Mouse (Mus musculus) heart, embryonic 10.5 days (tissue): ENCODE data around the gene Katna1. TPM values are rescaled to one million over a fixed set of nuclear protein-coding genes. Genes with fewer than 3 reads are reported as not detected.

Experiments
- DNase-seq: peaks from one replicate; pipeline ENCODE4 v3.0.0-alpha.2; 2017; ENCODE audit warnings: low spot score
- H3K27ac ChIP-seq: fragments of 300-500 bp; sonication (generic); 2 replicates; pipeline ENCODE4 v1.5.1; 2016; ENCODE audit warnings: mild to moderate bottlenecking
- H3K27me3 ChIP-seq: fragments of 300-500 bp; sonication (generic); 2 replicates; pipeline ENCODE4 v1.6.1; 2016; ENCODE audit warnings: mild to moderate bottlenecking; ENCODE audit not compliant: poor library complexity, insufficient read depth, severe bottlenecking
- H3K36me3 ChIP-seq: fragments of 300-500 bp; sonication (generic); 2 replicates; pipeline ENCODE4 v1.6.1; 2016; ENCODE audit warnings: mild to moderate bottlenecking, moderate library complexity
- H3K4me1 ChIP-seq: fragments of 300-500 bp; sonication (generic); 2 replicates; pipeline ENCODE4 v1.6.1; 2016; ENCODE audit warnings: mild to moderate bottlenecking
- H3K4me3 ChIP-seq: fragments of 300-500 bp; sonication (generic); 2 replicates; pipeline ENCODE4 v1.5.1; 2016; ENCODE audit warnings: mild to moderate bottlenecking, moderate library complexity
- H3K9me3 ChIP-seq: fragments of 300-500 bp; sonication (generic); 2 replicates; pipeline ENCODE4 v1.6.1; 2016; ENCODE audit warnings: mild to moderate bottlenecking, moderate library complexity
- WGBS: fragments of 180-500 bp; shearing (Covaris S2); methylation state at CpG from one replicate; pipeline ENCODE4 v1.1.7; 2016; 5-methylcytosine and 5-hydroxymethylcytosine counted together
- polyA plus RNA-seq: library from polyadenylated mRNA; unstranded; fragments of >200 nt; fragmentation: Nextera tagmentation; extraction: Ambion mirVana; gene quantifications from 2 replicates; pipeline ENCODE4 v1.2.1, GENCODE M21; 2016

Katna1 gene
- polyA plus RNA-seq, 1 experiment from 2014 or later: 57.9 TPM

GRCm38 (mm10) chr10:7787319-7787718 is 61.5 kb downstream of the Katna1 start:
- H3K9me3 ChIP-seq: no peaks in the 10 kb centered on the region
- 45% methylated on average over 2 of the region's 2 CpGs for WGBS

GRCm38 (mm10) chr10:7792254-7792750 is 66.5 kb downstream of the Katna1 start:
- WGBS: under 1% methylated on average over 10 of the region's 10 CpGs
- no peak for DNase-seq
- Histone ChIP-seq H3K27me3 (no peaks in the 10 kb centered on the region), H3K27ac (peak overlapping the region; percentile 93), H3K9me3 (no peaks in the 10 kb centered on the region), H3K4me1 (peaks cover 9% of the 10 kb centered on the region), H3K4me3 (peak overlapping the region; percentile 79), H3K36me3 (peaks cover 33% of the 10 kb centered on the region)

More at GRCm38 (mm10) chr10:7787319-7787718, 61.5 kb downstream of the Katna1 start:
- Histone ChIP-seq H3K36me3 (peaks cover 19% of the 10 kb centered on the region), H3K27ac (no peak overlapping the region), H3K4me3 (no peak overlapping the region), H3K27me3 (no peaks in the 10 kb centered on the region), H3K4me1 (no peaks in the 10 kb centered on the region)
- DNase-seq: no peak

- Histone ChIP-seq H3K36me3 (peaks cover 39% of the 10 kb centered on the region), H3K27me3 (no peaks in the 10 kb centered on the region), H3K4me3 (peak within 1 kb of the TSS; percentile 79), H3K4me1 (peaks cover 9% of the 10 kb centered on the region), H3K9me3 (no peaks in the 10 kb centered on the region), H3K27ac (peak within 1 kb of the TSS; percentile 93)
- DNase-seq: peak; percentile 93
- WGBS: under 1% methylated on average over 52 of the region's 52 CpGs
These were observed 67.1 kb downstream of the Katna1 start, which contains the start of the genes Ginm1 and Ppil4 for GRCm38 (mm10) chr10:7792751-7793385. Ginm1 (minus strand) TSS chr10:7792824. Ppil4 (plus strand) TSS chr10:7792891.

DNA sequence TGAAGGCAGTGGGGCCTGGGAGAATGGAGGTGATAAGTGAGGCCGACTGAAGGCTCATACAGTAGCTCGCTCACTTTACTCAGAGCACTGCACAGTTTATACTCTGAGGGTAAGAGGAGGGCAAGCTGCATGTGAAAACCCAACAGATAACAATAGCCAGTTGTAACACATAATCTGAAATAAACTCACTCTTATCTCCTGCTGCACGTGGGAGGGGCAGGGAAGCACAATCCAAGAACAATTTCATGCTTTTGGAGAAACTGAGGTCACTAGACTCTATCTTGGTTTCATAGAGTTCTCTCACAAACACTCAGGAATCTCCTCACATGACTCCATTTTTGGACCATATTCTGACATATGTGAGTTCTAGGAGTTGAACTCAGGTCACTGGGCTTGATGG is 75.5 kb downstream of the Katna1 start:
- no peaks in the 10 kb centered on the region for H3K9me3 ChIP-seq
- no peaks in the 10 kb centered on the region for H3K27me3 ChIP-seq
- DNase-seq: no peak
- no peak overlapping the region for H3K4me3 ChIP-seq
- no peaks in the 10 kb centered on the region for H3K4me1 ChIP-seq
- peaks cover 94% of the 10 kb centered on the region for H3K36me3 ChIP-seq
- H3K27ac ChIP-seq: no peak overlapping the region
- 82% methylated on average over 3 of the region's 3 CpGs for WGBS

GRCm38 (mm10) chr10:7802519-7803140 is 76.8 kb downstream of the Katna1 start:
- no peak for DNase-seq
- no peak overlapping the region for H3K27ac ChIP-seq

GRCm38 (mm10) chr10:7809937-7810336 is 84.1 kb downstream of the Katna1 start:
- no peaks in the 10 kb centered on the region for H3K27me3 ChIP-seq
- no peak overlapping the region for H3K27ac ChIP-seq
- 51% methylated on average over 2 of the region's 2 CpGs for WGBS
- no peaks in the 10 kb centered on the region for H3K4me1 ChIP-seq
- no peak overlapping the region for H3K4me3 ChIP-seq
- H3K36me3 ChIP-seq: peaks cover 67% of the 10 kb centered on the region
- DNase-seq: no peak
- H3K9me3 ChIP-seq: no peaks in the 10 kb centered on the region

More at GRCm38 (mm10) chr10:7802519-7803140, 76.8 kb downstream of the Katna1 start:
- Histone ChIP-seq H3K9me3 (no peaks in the 10 kb centered on the region), H3K4me3 (no peak overlapping the region), H3K36me3 (peaks cover 90% of the 10 kb centered on the region), H3K4me1 (no peaks in the 10 kb centered on the region), H3K27me3 (no peaks in the 10 kb centered on the region)
- 92% methylated on average over 2 of the region's 2 CpGs for WGBS

Other genes starting within 250 kb of the Katna1 start
- gene Lrp11, start 136.2 kb upstream of the Katna1 start, polyA plus RNA-seq: 3.5 and 3.7 TPM in 2 replicates
- gene Nup43, start 58.5 kb upstream of the Katna1 start, polyA plus RNA-seq: 55.5 and 72.0 TPM in 2 replicates
- gene Pcmt1, start 44.9 kb upstream of the Katna1 start, polyA plus RNA-seq: 143 and 148 TPM in 2 replicates
- 3.6 and 4.7 TPM in 2 replicates for gene Lats1, start 44.8 kb upstream of the Katna1 start, polyA plus RNA-seq
- 72.4 and 74.5 TPM in 2 replicates for gene Ginm1, start 66.8 kb downstream of the Katna1 start, polyA plus RNA-seq
- 31.2 and 38.8 TPM in 2 replicates for gene Ppil4, start 66.9 kb downstream of the Katna1 start, polyA plus RNA-seq
- gene Zc3h12d, start 106.5 kb downstream of the Katna1 start, polyA plus RNA-seq: 0.11 and 0.12 TPM in 2 replicates
- gene Tab2, start 230.2 kb downstream of the Katna1 start, polyA plus RNA-seq: 15.5 and 20.7 TPM in 2 replicates